Mouse (Mus musculus): ENCODE results near the gene Gmip. TPM values are rescaled to one million over a fixed set of nuclear protein-coding genes. Genes with fewer than 3 reads are reported as not detected.

Gene Gmip
- 10 to 100 TPM; 12.0 to 17.3 TPM for total RNA-seq (2021)

DNA sequence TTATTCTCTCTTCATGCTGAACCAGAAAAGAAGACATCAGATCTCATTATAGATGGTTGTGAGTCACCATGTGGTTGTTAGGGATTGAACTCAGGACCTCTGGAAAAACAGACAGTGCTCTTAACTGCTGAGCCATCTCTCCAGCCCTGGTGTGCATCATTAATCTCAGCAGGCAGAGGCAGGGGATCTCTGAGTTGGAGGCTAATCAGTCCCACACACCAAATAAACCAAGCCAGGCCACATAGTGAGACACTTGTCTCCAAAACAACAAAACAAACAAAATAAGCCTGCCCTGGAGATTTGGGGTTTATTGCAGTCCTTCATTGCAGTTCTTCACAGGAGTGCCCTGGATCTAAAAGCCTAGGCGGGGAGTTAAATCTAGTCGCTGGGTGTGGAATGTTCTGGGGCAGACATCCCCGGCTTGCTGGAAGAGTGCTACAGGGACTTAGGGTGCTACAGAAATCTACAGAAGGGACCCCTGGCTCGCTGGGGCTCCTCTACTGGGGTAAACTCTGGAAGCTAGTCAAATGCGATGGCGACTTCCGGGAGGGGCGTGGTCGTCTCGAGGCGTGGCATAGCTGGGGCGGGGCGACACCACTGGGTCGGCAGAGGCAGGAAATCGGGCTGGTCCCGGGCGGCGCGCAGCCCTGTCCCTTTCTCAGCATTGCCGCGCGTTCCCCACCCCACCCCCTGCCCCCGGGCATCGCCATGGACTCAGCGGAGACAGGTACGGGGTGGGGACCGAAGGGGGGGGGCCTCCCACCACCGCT is at the start of gene Gmip:
Gene Gmip, plus strand, starts transcription at position 586 of the 770 bp plus-strand sequence.
- DNase-seq: peak; percentile 48 to 54

GRCm38 (mm10) chr8:69761814-69762445 is 46.5 kb upstream of the Gmip start:
- DNase-seq: no peak

DNA sequence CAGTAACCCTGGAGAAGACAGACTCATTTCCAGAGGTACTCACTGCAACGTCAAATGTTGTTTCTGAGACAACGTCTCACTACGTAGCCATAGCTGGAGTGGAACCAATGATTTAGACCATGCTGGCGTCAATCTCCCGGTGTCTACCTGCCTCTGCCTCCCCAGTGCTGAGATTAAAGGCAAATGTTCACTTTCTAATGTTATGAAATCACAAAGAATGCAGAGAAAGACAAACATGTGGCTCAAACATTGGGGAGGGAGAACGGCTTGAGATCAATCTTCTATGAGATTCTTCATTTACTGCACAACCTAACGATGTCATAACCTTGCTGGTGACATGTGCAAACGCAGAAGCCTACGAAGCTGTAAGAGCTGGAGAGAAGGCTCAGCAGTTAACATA is 37.3 kb upstream of the Gmip start:
- no peak for DNase-seq

- DNase-seq: no peak
Measured at GRCm38 (mm10) chr8:69772106-69772505, 36.4 kb upstream of the Gmip start.

- peak; percentile 86 to 87 for DNase-seq
Measured at GRCm38 (mm10) chr8:69774503-69775148, 33.9 kb upstream of the Gmip start, which contains the start of gene Gm20422. Gene Gm20422, minus strand, starts transcription at chr8:69774886.

DNA sequence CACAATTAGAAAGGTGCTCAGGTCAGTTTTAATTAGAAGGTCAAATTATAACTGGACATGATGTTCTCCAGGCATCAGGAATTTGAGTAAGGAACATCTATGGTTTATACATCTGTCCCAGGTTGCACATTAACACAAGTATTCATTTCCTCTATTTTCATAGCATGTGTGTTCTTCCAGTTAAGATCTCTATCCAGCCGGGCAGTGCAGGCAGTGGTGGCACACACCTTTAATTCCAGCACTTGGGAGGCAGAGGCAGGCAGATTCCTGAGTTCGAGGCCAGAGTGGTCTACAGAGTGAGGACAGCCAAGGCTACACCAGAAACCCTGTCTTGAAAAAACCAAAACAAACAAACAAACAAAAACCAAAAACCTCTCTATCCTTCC is 33.3 kb upstream of the Gmip start:
- DNase-seq: no peak

GRCm38 (mm10) chr8:69777111-69777510 is 31.4 kb upstream of the Gmip start:
- no peak for DNase-seq

DNA sequence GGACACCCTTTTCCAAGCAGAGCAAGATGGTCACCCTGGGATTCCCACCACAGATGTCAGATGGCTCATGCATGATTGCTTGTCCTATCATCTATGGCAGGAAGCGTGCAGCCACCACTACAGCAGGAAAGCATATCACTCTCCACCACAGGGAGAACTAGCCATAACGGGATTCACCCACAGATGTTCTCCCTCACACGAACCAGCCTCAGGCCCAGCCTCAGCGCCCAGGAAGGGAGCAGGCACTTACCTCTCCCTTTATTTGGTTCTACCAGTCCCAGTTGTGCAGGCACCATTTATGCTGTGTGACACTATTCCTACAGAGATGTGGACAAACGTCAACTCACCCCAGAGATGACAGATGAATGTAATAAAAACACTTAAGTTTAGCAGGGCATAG is 19.4 kb upstream of the Gmip start:
- DNase-seq: no peak

DNA sequence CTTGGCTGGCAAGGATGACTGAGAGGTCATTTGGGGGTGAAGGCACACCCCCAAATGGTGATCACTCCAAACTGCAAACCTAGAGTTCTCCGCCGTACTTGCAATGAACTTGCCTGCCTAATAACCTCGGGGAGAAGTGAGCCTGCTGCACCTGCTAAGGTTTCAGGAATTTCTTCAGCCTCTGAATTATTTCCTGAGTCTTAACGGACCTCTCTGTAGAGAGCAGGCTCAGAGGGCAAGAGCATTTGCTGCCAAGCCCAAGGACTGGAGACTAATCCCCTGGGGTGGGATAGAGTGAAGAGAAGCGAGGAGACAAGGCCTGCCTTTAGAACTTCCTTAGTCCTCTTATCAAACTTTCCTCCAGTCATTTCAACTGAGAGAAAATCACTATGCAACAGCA is 18.7 kb upstream of the Gmip start:
- DNase-seq: no peak

DNA sequence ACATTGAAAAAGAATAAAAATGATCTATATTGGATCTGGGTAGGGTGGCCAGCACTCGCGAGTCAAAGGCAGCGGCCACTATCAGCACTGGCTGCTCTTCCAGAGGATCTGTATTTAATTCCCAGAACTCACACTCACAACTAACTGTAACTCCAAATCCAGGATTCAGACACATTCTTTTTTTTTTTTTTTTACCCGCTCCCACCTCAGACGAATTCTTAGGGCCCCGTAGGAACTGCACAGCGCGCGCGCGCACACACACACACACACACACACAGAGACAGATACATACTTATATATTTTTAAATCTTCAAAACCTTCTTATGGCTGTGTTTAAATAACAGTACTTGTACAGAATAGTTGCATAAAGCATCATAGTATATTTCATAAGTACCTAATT is 18.1 kb upstream of the Gmip start:
- DNase-seq: no peak

GRCm38 (mm10) chr8:69790773-69791367 is 17.6 kb upstream of the Gmip start, which contains the start of the genes Atp13a1 and Zfp866:
Gene Atp13a1, plus strand, starts transcription at chr8:69791163.
Gene Zfp866, minus strand, starts transcription at chr8:69791178.
- peak; percentile 88 to 89 for DNase-seq

DNA sequence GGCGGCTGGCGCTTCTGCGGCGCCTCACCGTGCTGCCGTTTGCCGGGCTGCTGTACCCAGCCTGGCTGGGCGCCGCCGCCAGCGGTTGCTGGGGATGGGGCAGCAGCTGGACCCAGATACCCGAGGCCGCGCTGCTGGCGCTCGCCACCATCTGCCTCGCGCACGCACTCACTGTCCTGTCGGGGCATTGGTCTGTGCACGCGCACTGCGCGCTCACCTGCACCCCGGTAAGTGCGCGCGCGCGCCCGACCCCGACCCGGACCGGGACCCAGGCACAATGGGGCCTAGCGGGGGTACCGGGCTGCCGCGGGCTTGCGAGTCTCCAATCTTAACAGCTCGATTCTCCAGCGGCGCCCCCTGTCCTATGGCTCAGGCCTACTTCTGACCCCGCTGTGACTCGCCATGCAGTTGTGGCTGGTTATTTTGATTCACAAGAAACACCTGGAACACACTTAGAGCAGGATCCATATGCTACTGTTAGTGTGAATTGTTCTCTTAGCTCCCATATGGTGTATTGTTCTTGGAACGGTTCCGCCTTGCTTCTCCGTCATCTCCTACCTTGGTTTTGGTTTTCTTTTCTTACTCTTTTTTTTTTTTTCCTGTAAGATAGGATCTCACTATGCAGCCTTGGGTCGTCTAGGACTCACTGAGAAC is 16.9 kb upstream of the Gmip start:
- DNase-seq: no peak

GRCm38 (mm10) chr8:69793666-69794065 is 14.8 kb upstream of the Gmip start:
- no peak for DNase-seq

- DNase-seq: no peak
Measured at GRCm38 (mm10) chr8:69794096-69794495, 14.4 kb upstream of the Gmip start.

DNA sequence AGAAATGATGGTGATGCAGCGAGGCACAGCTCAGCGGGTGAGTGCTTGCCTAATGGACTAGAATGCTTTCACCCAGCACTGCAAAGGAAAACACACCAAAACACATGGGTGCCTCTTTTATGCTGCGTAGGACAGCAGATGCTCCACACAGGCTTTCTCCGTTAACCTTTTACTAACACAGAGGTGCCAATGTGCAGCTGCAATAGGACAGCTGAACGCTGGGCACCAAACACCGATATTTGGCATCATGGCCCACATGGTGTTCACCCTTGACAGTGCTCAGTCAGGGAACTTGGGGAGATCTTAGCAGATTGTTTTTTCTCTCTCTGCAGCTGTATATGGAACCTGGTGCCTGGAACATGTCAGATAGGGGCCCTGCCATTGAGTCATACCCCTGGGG is 13.6 kb upstream of the Gmip start:
- no peak for DNase-seq

DNA sequence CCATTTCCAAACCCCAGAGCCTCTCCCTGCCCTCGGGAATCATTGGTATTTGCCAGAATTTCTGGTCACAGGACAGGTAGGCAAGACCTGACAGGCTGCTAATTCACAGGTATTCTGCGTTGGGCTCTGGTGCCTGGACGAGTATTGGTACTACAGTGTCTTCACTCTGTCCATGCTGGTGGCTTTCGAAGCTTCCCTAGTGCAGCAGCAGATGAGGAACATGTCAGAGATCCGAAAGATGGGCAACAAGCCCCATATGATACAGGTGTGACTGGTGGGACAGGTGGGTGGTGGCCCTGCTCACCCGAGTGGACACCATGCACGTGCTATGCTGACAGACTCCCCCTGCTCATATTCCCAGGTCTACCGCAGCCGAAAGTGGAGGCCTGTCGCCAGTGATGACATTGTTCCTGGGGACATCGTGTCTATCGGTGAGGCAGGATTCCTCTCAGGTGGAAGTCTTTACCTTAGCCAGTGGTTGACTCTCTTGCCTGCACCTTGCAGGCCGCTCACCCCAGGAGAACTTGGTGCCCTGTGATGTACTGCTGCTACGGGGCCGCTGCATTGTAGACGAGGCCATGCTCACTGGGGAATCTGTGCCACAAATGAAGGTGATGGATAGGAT is 11.6 kb upstream of the Gmip start:
- no peak for DNase-seq

- no peak for DNase-seq
Measured at GRCm38 (mm10) chr8:69797661-69798060, 10.8 kb upstream of the Gmip start.

GRCm38 (mm10) chr8:69799261-69799660 is 9.2 kb upstream of the Gmip start:
- no peak for DNase-seq

DNA sequence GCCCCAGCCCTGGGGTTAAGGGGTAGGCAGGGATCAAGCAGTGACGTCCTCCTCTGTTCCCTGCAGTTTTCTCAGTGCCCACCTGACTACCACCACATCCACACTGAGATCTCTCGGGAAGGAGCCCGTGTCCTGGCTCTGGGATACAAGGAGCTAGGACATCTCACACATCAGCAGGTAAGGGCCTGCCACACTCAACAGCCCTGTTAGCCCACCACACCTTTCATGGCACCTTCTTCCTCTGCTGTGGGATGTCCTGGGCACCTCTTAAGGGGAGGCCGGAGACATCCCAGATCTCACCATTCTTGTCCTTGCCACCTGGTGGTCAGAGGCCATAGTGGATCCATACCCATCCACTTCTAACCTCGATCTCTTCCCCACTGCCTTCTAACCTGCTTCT is 8.5 kb upstream of the Gmip start:
- DNase-seq: no peak

GRCm38 (mm10) chr8:69801796-69802195 is 6.7 kb upstream of the Gmip start:
- no peak for DNase-seq

- DNase-seq: no peak
Measured at GRCm38 (mm10) chr8:69802216-69802615, 6.3 kb upstream of the Gmip start.

- DNase-seq: no peak
Measured at GRCm38 (mm10) chr8:69803366-69803765, 5.1 kb upstream of the Gmip start.
